Mouse (Mus musculus): ENCODE results near the gene Itgb5. TPM values are rescaled to one million over a fixed set of nuclear protein-coding genes. Genes with fewer than 3 reads are reported as not detected.
A peak's percentile ranks its signal among the peaks of the same experiment; 100 is the strongest.

Itgb5 gene
- polyA plus RNA-seq, 1 experiment from 2014 or later = 42.4 TPM

- H3K27me3 ChIP-seq (ENCODE audit: control insufficient read depth, insufficient read depth, low read length) = no peaks in the 10 kb centered on the region
- peak overlapping the region; percentile 89 for H3K4me3 ChIP-seq (ENCODE audit: low read depth, low read length)
- peak overlapping the region; percentile 87 for H3K9ac ChIP-seq (ENCODE audit: low read depth, low read length)
- peaks cover 18% of the 10 kb centered on the region for H3K36me3 ChIP-seq (ENCODE audit: control insufficient read depth, insufficient read depth, low read length)
- H3K27ac ChIP-seq (ENCODE audit: low read depth, low read length) = 0 out of 2 replicates have a peak overlapping the region, but pooled peaks have one; percentile 38
- ATAC-seq (replicated peaks; ENCODE audit: insufficient number of reproducible peaks, low FRiP score, low TSS enrichment) = no peak
- H3K4me1 ChIP-seq (ENCODE audit: control insufficient read depth, insufficient read depth, low read length) = peaks cover 8% of the 10 kb centered on the region
- H3K9me3 ChIP-seq (replicated peaks; ENCODE audit: control insufficient read depth, low read length) = no peaks in the 10 kb centered on the region
- 15% methylated on average over 15 of the region's 15 CpGs for WGBS (ENCODE audit: insufficient replicate concordance)
- H3K4me2 ChIP-seq = peak overlapping the region; percentile 88
Observed at GRCm38 (mm10) chr16:33965878-33966537, 136.5 kb downstream of the Itgb5 start.

- Histone ChIP-seq H3K27me3 (ENCODE audit: control insufficient read depth, insufficient read depth, low read length) (no peaks in the 10 kb centered on the region), H3K4me2 (peak within 1 kb of the TSS; percentile 88), H3K36me3 (ENCODE audit: control insufficient read depth, insufficient read depth, low read length) (peaks cover 13% of the 10 kb centered on the region), H3K4me1 (ENCODE audit: control insufficient read depth, insufficient read depth, low read length) (peaks cover 8% of the 10 kb centered on the region), H3K4me3 (ENCODE audit: low read depth, low read length) (peak within 1 kb of the TSS; percentile 89), H3K9me3 (replicated peaks; ENCODE audit: control insufficient read depth, low read length) (no peaks in the 10 kb centered on the region), H3K9ac (ENCODE audit: low read depth, low read length) (peak within 1 kb of the TSS; percentile 87), H3K27ac (ENCODE audit: low read depth, low read length) (peak within 1 kb of the TSS; percentile 38; the same call in 1 of the 2 replicates)
- whole genome bisulfite sequencing (ENCODE audit: insufficient replicate concordance) = 2% methylated on average over 44 of the region's 44 CpGs
- ATAC-seq (replicated peaks; ENCODE audit: insufficient number of reproducible peaks, low FRiP score, low TSS enrichment) = peak; percentile 84
Observed at GRCm38 (mm10) chr16:33966538-33967282, 137.2 kb downstream of the Itgb5 start, which contains the start of gene Umps. Umps (minus strand) TSS chr16:33967038.

- peaks cover 10% of the 10 kb centered on the region for H3K36me3 ChIP-seq (ENCODE audit: control insufficient read depth, insufficient read depth, low read length)
- H3K4me1 ChIP-seq (ENCODE audit: control insufficient read depth, insufficient read depth, low read length) = peaks cover 8% of the 10 kb centered on the region
- no peaks in the 10 kb centered on the region for H3K9me3 ChIP-seq (replicated peaks; ENCODE audit: control insufficient read depth, low read length)
- no peaks in the 10 kb centered on the region for H3K27me3 ChIP-seq (ENCODE audit: control insufficient read depth, insufficient read depth, low read length)
- no peak overlapping the region for H3K27ac ChIP-seq (ENCODE audit: low read depth, low read length)
- peak overlapping the region; percentile 87 for H3K9ac ChIP-seq (ENCODE audit: low read depth, low read length)
- WGBS (ENCODE audit: insufficient replicate concordance) = 57% methylated on average over 2 of the region's 2 CpGs
- H3K4me2 ChIP-seq = peak overlapping the region; percentile 88
- ATAC-seq (replicated peaks; ENCODE audit: insufficient number of reproducible peaks, low FRiP score, low TSS enrichment) = 0 out of 2 replicates have a peak, but pooled peaks have one; percentile 35
- H3K4me3 ChIP-seq (ENCODE audit: low read depth, low read length) = peak overlapping the region; percentile 89
Observed at GRCm38 (mm10) chr16:33967283-33967640, 137.8 kb downstream of the Itgb5 start.

GRCm38 (mm10) chr16:33979855-33980254 is 150.4 kb downstream of the Itgb5 start:
- Histone ChIP-seq H3K36me3 (ENCODE audit: control insufficient read depth, insufficient read depth, low read length) (no peaks in the 10 kb centered on the region), H3K4me3 (ENCODE audit: low read depth, low read length) (no peak overlapping the region), H3K4me2 (no peak overlapping the region), H3K4me1 (ENCODE audit: control insufficient read depth, insufficient read depth, low read length) (no peaks in the 10 kb centered on the region), H3K9ac (ENCODE audit: low read depth, low read length) (no peak overlapping the region), H3K27me3 (ENCODE audit: control insufficient read depth, insufficient read depth, low read length) (no peaks in the 10 kb centered on the region), H3K27ac (ENCODE audit: low read depth, low read length) (no peak overlapping the region), H3K9me3 (replicated peaks; ENCODE audit: control insufficient read depth, low read length) (no peaks in the 10 kb centered on the region)
- 72% methylated on average over 2 of the region's 2 CpGs for WGBS (ENCODE audit: insufficient replicate concordance)
- no peak for ATAC-seq (replicated peaks; ENCODE audit: insufficient number of reproducible peaks, low FRiP score, low TSS enrichment)

- 94% methylated on average over 6 of the region's 6 CpGs for WGBS (ENCODE audit: insufficient replicate concordance)
- Histone ChIP-seq H3K36me3 (ENCODE audit: control insufficient read depth, insufficient read depth, low read length) (no peaks in the 10 kb centered on the region), H3K27ac (ENCODE audit: low read depth, low read length) (no peak overlapping the region), H3K4me1 (ENCODE audit: control insufficient read depth, insufficient read depth, low read length) (no peaks in the 10 kb centered on the region), H3K27me3 (ENCODE audit: control insufficient read depth, insufficient read depth, low read length) (no peaks in the 10 kb centered on the region), H3K9ac (ENCODE audit: low read depth, low read length) (no peak overlapping the region), H3K4me2 (no peak overlapping the region), H3K9me3 (replicated peaks; ENCODE audit: control insufficient read depth, low read length) (no peaks in the 10 kb centered on the region), H3K4me3 (ENCODE audit: low read depth, low read length) (no peak overlapping the region)
- no peak for ATAC-seq (replicated peaks; ENCODE audit: insufficient number of reproducible peaks, low FRiP score, low TSS enrichment)
Observed at GRCm38 (mm10) chr16:33983712-33984111, 154.2 kb downstream of the Itgb5 start.

- no peak for ATAC-seq (replicated peaks; ENCODE audit: insufficient number of reproducible peaks, low FRiP score, low TSS enrichment)
- H3K36me3 ChIP-seq (ENCODE audit: control insufficient read depth, insufficient read depth, low read length) = no peaks in the 10 kb centered on the region
- no peak overlapping the region for H3K4me2 ChIP-seq
- H3K4me1 ChIP-seq (ENCODE audit: control insufficient read depth, insufficient read depth, low read length) = no peaks in the 10 kb centered on the region
- H3K27me3 ChIP-seq (ENCODE audit: control insufficient read depth, insufficient read depth, low read length) = no peaks in the 10 kb centered on the region
- no peak overlapping the region for H3K4me3 ChIP-seq (ENCODE audit: low read depth, low read length)
- no peak overlapping the region for H3K27ac ChIP-seq (ENCODE audit: low read depth, low read length)
- no peak overlapping the region for H3K9ac ChIP-seq (ENCODE audit: low read depth, low read length)
- 73% methylated on average over 6 of the region's 6 CpGs for WGBS (ENCODE audit: insufficient replicate concordance)
- H3K9me3 ChIP-seq (replicated peaks; ENCODE audit: control insufficient read depth, low read length) = no peaks in the 10 kb centered on the region
Observed at GRCm38 (mm10) chr16:33985372-33985771, 155.9 kb downstream of the Itgb5 start.

- H3K4me3 ChIP-seq (ENCODE audit: low read depth, low read length) = no peak overlapping the region
- no peak overlapping the region for H3K9ac ChIP-seq (ENCODE audit: low read depth, low read length)
- H3K4me1 ChIP-seq (ENCODE audit: control insufficient read depth, insufficient read depth, low read length) = no peaks in the 10 kb centered on the region
- no peak overlapping the region for H3K4me2 ChIP-seq
- 80% methylated on average over 7 of the region's 7 CpGs for WGBS (ENCODE audit: insufficient replicate concordance)
- no peaks in the 10 kb centered on the region for H3K27me3 ChIP-seq (ENCODE audit: control insufficient read depth, insufficient read depth, low read length)
- H3K27ac ChIP-seq (ENCODE audit: low read depth, low read length) = no peak overlapping the region
- ATAC-seq (replicated peaks; ENCODE audit: insufficient number of reproducible peaks, low FRiP score, low TSS enrichment) = no peak
- no peaks in the 10 kb centered on the region for H3K9me3 ChIP-seq (replicated peaks; ENCODE audit: control insufficient read depth, low read length)
- no peaks in the 10 kb centered on the region for H3K36me3 ChIP-seq (ENCODE audit: control insufficient read depth, insufficient read depth, low read length)
Observed at GRCm38 (mm10) chr16:33986993-33987392, 157.5 kb downstream of the Itgb5 start.

GRCm38 (mm10) chr16:33988358-33989012 is 159.0 kb downstream of the Itgb5 start:
- Histone ChIP-seq H3K9me3 (replicated peaks; ENCODE audit: control insufficient read depth, low read length) (no peaks in the 10 kb centered on the region), H3K27ac (ENCODE audit: low read depth, low read length) (no peak overlapping the region), H3K4me2 (no peak overlapping the region), H3K4me1 (ENCODE audit: control insufficient read depth, insufficient read depth, low read length) (no peaks in the 10 kb centered on the region), H3K36me3 (ENCODE audit: control insufficient read depth, insufficient read depth, low read length) (no peaks in the 10 kb centered on the region), H3K27me3 (ENCODE audit: control insufficient read depth, insufficient read depth, low read length) (no peaks in the 10 kb centered on the region), H3K9ac (ENCODE audit: low read depth, low read length) (no peak overlapping the region), H3K4me3 (ENCODE audit: low read depth, low read length) (no peak overlapping the region)
- ATAC-seq (replicated peaks; ENCODE audit: insufficient number of reproducible peaks, low FRiP score, low TSS enrichment) = no peak
- 52% methylated on average over 17 of the region's 17 CpGs for WGBS (ENCODE audit: insufficient replicate concordance)

Data from heart, embryonic 11.5 days (tissue).